Mouse (Mus musculus) hindbrain, postnatal 0 days (tissue): ENCODE results near the gene Kirrel3. TPM values are rescaled to one million over a fixed set of nuclear protein-coding genes. Genes with fewer than 3 reads are reported as not detected.

Experiments used
- ATAC-seq: fragments of 200-750 bp; cut with Nextera tagmentation; 2 replicates; pipeline ENCODE4 v1.8.0; 2017; ENCODE audit warnings: mild to moderate bottlenecking, moderate TSS enrichment, moderate library complexity
- DNase-seq: peaks from one replicate; pipeline ENCODE4 v3.0.0-alpha.2; 2015; ENCODE audit warnings: low spot score
- H3K27ac ChIP-seq: fragments of 300-500 bp; sonication (generic); 2 replicates; pipeline ENCODE4 v1.5.1; 2014; ENCODE audit warnings: mild to moderate bottlenecking
- H3K27me3 ChIP-seq: fragments of 300-500 bp; sonication (generic); 2 replicates; pipeline ENCODE4 v1.6.1; 2014; ENCODE audit warnings: low read length, mixed read lengths; ENCODE audit not compliant: insufficient read depth
- H3K36me3 ChIP-seq: fragments of 300-500 bp; sonication (generic); 2 replicates; pipeline ENCODE4 v1.6.1; 2014; ENCODE audit warnings: low read length, mixed read lengths; ENCODE audit not compliant: insufficient read depth
- H3K4me1 ChIP-seq: fragments of 300-500 bp; sonication (generic); 2 replicates; pipeline ENCODE4 v1.6.1; 2014; ENCODE audit warnings: antibody characterized with exemption, low read length, mixed read lengths; ENCODE audit not compliant: insufficient read depth
- H3K4me2 ChIP-seq: fragments of 300-500 bp; sonication (generic); 2 replicates; pipeline ENCODE4 v1.6.1; 2014; ENCODE audit warnings: low read depth, mild to moderate bottlenecking, low read length, moderate library complexity, mixed read lengths
- H3K4me3 ChIP-seq: fragments of 300-500 bp; sonication (generic); 2 replicates; pipeline ENCODE4 v1.5.1; 2014; ENCODE audit warnings: low read length
- H3K9ac ChIP-seq: fragments of 300-500 bp; sonication (generic); replicated peaks from 2 replicates; pipeline ENCODE4 v1.6.1; 2014; ENCODE audit warnings: mild to moderate bottlenecking, low read length, moderate library complexity, mixed read lengths
- H3K9me3 ChIP-seq: fragments of 300-500 bp; sonication (generic); 2 replicates; pipeline ENCODE4 v1.6.1; 2016; ENCODE audit warnings: low read length, mixed read lengths
- CTCF ChIP-seq: IDR thresholded peaks from 2 replicates; pipeline ENCODE4 v1.5.1; 2016; ENCODE audit warnings: antibody characterized with exemption, control low read depth, low read depth
- WGBS: fragments of 180-500 bp; shearing (Covaris S2); extraction: QIAGEN DNeasy Blood & Tissue Kit; methylation state at CpG from one replicate; pipeline ENCODE4 v1.1.7; 2014; 5-methylcytosine and 5-hydroxymethylcytosine counted together
- polyA plus RNA-seq: library from polyadenylated mRNA; unstranded; fragments of >200 nt; fragmentation: Nextera tagmentation; extraction: Ambion mirVana; gene quantifications from 2 replicates; pipeline ENCODE4 v1.2.1, GENCODE M21; 2015
- total RNA-seq: library from RNA; depleted of rRNA; stranded (reverse); fragments of >200 nt; gene quantifications from 2 replicates; pipeline ENCODE4 v1.2.3, GENCODE M21; 2014

Kirrel3 gene
- total and polyA plus RNA-seq, 2 experiments from 2014 or later = 40.6 to 44.9 TPM

DNA sequence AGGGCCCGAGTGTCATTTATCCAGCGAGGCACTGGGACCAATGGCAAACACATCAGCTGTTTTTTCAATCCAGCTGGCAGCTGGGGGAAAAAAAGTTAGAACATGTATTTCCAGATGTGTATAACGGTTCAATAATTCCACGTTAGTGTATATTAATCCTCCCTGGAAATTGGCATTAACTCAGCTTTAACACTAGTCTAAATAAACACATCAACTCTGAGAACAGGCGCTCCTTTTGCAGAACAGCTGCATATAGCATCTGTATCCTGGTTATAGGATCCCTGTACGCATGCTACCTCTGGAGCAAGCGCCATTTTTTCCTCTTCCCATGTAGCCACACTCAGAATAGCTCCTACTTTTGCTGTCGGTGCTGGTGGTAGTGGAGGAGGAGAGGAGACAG, 119.8 kb downstream of the Kirrel3 start:
- no peaks in the 10 kb centered on the region for H3K9me3 ChIP-seq
- ATAC-seq = no peak
- no peak for DNase-seq
- H3K4me3 ChIP-seq = no peak overlapping the region
- H3K4me2 ChIP-seq = no peak overlapping the region
- H3K27me3 ChIP-seq = no peaks in the 10 kb centered on the region
- no peaks in the 10 kb centered on the region for H3K36me3 ChIP-seq
- peaks cover 4% of the 10 kb centered on the region; the same call in 1 of the 2 replicates for H3K4me1 ChIP-seq
- no peak overlapping the region for H3K9ac ChIP-seq
- WGBS = 70% methylated on average over 8 of the region's 8 CpGs
- no peak overlapping the region for H3K27ac ChIP-seq
- TF ChIP-seq CTCF = no peak

DNA sequence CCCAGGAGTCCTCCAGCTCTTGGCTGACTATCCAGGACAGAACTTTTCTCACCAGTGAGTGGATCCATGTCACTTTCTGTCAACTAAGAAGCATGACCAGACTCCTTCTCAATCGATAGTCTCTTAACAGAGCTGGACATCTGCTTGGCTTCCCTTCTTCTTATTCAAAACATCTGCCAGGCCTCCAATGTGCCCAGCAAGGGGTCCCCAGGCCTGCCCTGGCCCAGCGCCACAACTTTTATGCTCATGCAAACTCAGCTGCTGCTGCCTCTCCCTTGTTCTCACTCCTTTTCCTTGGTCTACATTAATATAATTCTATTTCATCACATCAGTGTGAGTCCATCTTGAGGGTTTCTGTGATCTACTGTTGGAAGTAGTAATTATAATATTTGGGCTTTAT, 122.3 kb downstream of the Kirrel3 start:
- Histone ChIP-seq H3K4me3 (no peak overlapping the region), H3K27ac (no peak overlapping the region), H3K27me3 (no peaks in the 10 kb centered on the region), H3K36me3 (no peaks in the 10 kb centered on the region), H3K9me3 (no peaks in the 10 kb centered on the region), H3K4me1 (peaks cover 4% of the 10 kb centered on the region; the same call in 1 of the 2 replicates), H3K9ac (no peak overlapping the region), H3K4me2 (no peak overlapping the region)
- DNase-seq (peak; percentile 57), ATAC-seq (no peak)
- TF ChIP-seq CTCF = no peak
- 29% methylated on average over 2 of the region's 2 CpGs for WGBS

DNA sequence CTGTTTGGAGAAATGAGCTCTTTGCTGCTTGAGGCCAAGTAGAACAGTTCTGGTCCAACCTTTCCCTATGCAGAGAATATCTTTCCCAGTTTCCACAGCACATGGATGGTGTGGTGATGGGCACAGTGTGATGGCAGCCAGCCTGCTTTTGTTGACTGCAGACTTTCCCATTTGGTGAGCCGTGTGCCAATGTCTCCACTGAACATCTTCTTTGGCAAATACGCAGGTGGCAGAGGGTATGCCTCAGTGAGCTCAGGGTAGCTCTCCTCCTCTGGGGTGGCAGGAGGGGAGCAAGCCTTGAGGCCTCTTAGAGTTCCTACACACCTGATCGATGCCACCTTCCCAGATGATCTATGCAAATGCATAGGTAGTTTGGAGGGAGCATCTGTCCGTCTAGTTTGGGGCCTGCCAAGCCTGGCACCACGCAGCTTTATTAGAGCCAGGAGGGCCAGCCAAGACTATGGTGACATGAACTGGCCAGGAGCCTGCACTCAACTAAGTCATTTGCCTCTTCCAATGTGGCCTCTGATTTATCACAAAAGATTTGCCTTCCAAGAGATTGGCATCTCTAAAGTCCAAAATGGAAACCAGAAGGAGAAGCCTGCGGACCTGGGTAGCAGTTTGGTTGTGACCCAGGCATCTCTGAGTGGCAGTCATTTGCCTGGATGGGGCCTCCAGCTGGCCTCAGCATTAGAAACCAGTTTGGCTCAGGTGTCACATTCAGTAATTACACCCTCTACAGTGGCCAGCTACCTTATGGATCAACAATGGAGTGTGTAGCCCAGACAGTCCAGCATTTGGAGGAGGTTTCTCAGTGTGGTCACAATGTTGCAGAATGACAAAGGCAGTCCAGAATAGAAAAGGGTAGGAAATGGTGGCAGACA, 127.4 kb downstream of the Kirrel3 start:
- 61% methylated on average over 6 of the region's 6 CpGs for WGBS
- no peak for TF ChIP-seq CTCF
- no peak overlapping the region for H3K4me2 ChIP-seq
- no peaks in the 10 kb centered on the region for H3K36me3 ChIP-seq
- ATAC-seq (peak; percentile 66), DNase-seq (peak; percentile 66)
- H3K4me3 ChIP-seq = no peak overlapping the region
- H3K4me1 ChIP-seq = peaks cover 4% of the 10 kb centered on the region; the same call in 1 of the 2 replicates
- no peaks in the 10 kb centered on the region for H3K27me3 ChIP-seq
- H3K27ac ChIP-seq = no peak overlapping the region
- no peak overlapping the region for H3K9ac ChIP-seq
- no peaks in the 10 kb centered on the region for H3K9me3 ChIP-seq

DNA sequence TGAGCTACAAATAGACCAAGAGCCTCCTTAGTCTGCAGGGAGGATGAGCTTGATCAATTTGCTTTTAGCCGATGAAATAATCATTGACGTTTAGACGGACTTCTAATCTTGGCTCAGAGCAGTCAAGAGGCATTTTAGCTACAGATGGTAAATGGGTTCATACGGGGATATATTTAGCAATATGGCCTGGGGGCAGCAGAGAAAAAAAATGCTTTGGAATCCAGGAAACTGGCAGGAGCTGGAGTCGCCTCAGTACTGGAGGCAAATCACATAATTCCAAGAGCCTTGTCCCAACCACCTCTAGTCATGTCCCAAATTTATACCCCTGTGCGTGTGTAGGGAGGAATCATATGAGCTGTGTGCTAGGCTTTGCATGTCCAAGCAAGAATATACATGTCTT, 132.4 kb downstream of the Kirrel3 start:
- Histone ChIP-seq H3K4me1 (no peaks in the 10 kb centered on the region), H3K4me3 (no peak overlapping the region), H3K4me2 (no peak overlapping the region), H3K27ac (no peak overlapping the region), H3K27me3 (no peaks in the 10 kb centered on the region; the same call in 1 of the 2 replicates), H3K36me3 (no peaks in the 10 kb centered on the region), H3K9ac (no peak overlapping the region), H3K9me3 (no peaks in the 10 kb centered on the region)
- ATAC-seq (no peak), DNase-seq (peak; percentile 27)
- TF ChIP-seq CTCF = no peak
- 48% methylated on average over 6 of the region's 6 CpGs for WGBS

DNA sequence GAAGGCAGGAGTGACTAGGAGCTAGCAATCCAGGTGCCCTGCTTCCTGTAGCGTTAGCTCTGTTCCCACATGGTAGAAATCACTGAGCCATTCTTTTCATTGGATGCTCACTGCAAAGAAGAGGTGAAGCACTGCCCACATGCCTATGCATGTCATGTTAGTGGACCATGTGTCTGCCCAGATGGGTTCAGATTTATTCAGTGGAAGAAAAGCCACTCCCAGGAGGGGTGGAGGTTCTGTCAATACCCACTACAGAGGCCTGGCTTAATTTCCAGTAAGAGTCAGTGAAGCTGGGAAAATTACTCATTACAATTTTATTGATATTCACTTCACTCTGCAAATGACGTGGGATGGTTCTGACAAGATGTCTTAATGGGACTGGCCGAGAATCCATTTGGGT, 134.2 kb downstream of the Kirrel3 start:
- WGBS = 68% methylated on average over 3 of the region's 3 CpGs

DNA sequence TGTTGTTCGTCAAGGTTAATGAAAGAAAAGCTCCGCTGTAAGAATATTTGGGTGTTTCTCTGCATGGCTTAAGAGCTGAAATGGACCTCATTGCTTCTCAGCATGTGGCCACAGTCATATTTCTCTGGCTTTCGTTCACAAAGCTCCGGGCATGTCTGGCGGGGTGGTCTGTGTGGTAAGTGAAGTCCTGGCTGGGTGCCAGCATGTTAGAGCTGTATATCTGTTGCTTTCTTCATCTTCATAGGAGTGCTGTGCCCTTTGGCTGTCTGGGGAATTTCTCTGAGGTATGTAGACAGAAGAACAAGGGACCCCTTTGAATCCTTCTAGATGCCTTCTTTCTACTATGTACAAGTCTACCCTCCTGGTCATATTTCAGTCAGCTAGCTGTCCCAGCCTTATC, 137.8 kb downstream of the Kirrel3 start:
- H3K4me1 ChIP-seq = no peaks in the 10 kb centered on the region
- H3K27me3 ChIP-seq = no peaks in the 10 kb centered on the region; the same call in 1 of the 2 replicates
- DNase-seq = no peak
- H3K9ac ChIP-seq = no peak overlapping the region
- 55% methylated on average over 5 of the region's 5 CpGs for WGBS
- H3K9me3 ChIP-seq = no peaks in the 10 kb centered on the region
- no peak for ATAC-seq
- no peaks in the 10 kb centered on the region for H3K36me3 ChIP-seq
- no peak overlapping the region for H3K4me3 ChIP-seq
- no peak for TF ChIP-seq CTCF
- H3K27ac ChIP-seq = no peak overlapping the region
- H3K4me2 ChIP-seq = no peak overlapping the region

More for the DNA sequence above, 134.2 kb downstream of the Kirrel3 start:
- Histone ChIP-seq H3K36me3 (no peaks in the 10 kb centered on the region), H3K4me1 (no peaks in the 10 kb centered on the region), H3K27me3 (no peaks in the 10 kb centered on the region; the same call in 1 of the 2 replicates), H3K4me3 (no peak overlapping the region), H3K9me3 (no peaks in the 10 kb centered on the region), H3K9ac (no peak overlapping the region), H3K27ac (no peak overlapping the region), H3K4me2 (no peak overlapping the region)
- no peak for TF ChIP-seq CTCF
- no peak for ATAC-seq
- DNase-seq = no peak

DNA sequence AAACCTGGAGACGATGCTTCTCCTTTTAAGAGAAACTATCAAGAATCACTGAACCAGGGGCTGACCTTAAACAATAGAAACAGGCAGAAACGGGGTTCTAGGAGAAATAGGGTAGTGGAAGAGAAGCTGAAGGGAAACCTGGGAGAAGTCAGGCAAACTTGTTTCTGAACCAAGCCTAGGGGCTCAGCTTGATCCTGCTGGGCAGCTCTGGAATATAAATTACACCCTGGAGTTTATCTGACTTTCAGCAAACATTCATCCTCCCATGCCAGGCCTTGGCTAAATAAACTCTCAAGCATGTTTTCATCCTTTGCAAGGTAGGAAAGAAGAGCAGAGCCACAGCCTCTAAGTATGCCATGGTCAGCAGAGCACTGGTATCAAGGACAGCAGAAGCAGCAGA, 138.3 kb downstream of the Kirrel3 start:
- no peaks in the 10 kb centered on the region for H3K4me1 ChIP-seq
- ATAC-seq (no peak), DNase-seq (no peak)
- no peaks in the 10 kb centered on the region for H3K9me3 ChIP-seq
- H3K9ac ChIP-seq = no peak overlapping the region
- TF ChIP-seq CTCF = no peak
- WGBS = 63% methylated on average over 2 of the region's 2 CpGs
- H3K27me3 ChIP-seq = no peaks in the 10 kb centered on the region
- no peak overlapping the region for H3K4me3 ChIP-seq
- H3K4me2 ChIP-seq = no peak overlapping the region
- H3K36me3 ChIP-seq = no peaks in the 10 kb centered on the region
- no peak overlapping the region for H3K27ac ChIP-seq
